Mouse (Mus musculus): ENCODE measurements around the gene Ms4a3.

GRCm38 (mm10) chr19:11635572-11635971 is 5.1 kb downstream of the Ms4a3 start:
- no peak for TF ChIP-seq CTCF (IDR thresholded peaks at IDR 0.05; ENCODE audit: low read depth)
- no peak for TF ChIP-seq EP300 (IDR thresholded peaks at IDR 0.05; ENCODE audit: low read depth)

Data from liver, postnatal 0 days (tissue).